Mouse (Mus musculus) frontal cortex, adult (tissue): Measurements from ENCODE around the gene Defb6.

Source experiments
- ATAC-seq: cut with Nextera tagmentation; 2 replicates; pipeline ENCODE4 v1.9.2; 2017; ENCODE audit warnings: mild to moderate bottlenecking, moderate library complexity, mixed read lengths; ENCODE audit not compliant: low TSS enrichment

The Defb6 gene

DNA sequence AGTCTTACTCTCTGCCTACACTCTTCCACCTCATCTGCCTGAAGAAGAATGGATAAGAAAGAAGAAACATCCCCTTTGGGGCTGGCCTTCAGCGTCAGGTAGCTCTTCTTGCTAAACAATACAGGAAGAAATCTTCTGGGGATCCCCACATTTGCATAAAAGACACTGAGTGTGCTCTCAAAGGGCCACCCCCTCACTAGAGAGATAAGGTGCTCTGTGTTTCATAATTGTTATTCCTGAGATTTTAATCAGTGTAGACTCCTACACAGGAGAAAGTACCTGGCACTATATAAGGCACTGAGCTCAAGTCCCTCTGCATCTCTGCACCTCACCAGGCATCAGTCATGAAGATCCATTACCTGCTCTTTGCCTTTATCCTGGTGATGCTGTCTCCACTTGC, at the start of gene Defb6:
Defb6 (plus strand) TSS at position 318 of the 400 bp plus-strand sequence.
- no peak for ATAC-seq

DNA sequence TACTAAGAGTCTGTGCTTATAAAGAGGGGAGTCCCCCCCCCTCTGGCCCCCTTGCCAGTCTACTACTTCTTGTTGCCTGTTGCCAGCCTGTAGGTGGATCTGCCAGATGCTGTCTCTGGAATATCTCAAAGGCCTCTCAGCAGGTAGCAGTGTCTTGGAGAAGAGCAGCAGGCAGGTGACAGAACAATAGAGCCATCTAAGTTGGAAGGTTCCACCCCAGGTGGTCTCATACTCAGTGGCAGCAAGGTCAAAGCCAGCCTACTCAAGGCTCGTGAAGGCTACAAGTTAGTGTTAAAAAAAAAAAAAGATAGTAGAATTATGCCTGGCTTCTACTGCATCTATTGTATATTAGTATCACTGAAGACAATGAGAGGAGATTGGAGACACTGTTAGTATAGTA, 12.8 kb downstream of the Defb6 start:
- no peak for ATAC-seq

DNA sequence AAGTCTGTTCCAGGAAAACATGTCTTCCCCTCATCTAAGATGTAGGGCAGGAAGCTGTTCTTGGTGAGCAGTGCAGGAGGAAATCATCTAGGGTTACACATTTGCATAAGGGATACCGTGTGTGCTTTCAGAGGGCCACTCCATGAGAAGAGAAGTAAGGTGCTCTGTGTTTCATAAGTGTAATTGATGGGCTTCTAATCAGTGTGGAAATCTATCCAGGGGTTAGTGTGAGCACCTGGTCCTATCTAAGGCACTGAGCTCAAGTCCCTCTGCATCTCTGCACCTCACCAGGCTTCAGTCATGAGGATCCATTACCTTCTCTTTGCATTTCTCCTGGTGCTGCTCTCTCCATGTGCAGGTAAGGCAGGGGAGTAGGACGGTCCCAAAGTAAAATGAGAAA, 14.3 kb downstream of the Defb6 start, which contains the start of gene Defb46:
Defb46 (plus strand) TSS at position 301 of the 400 bp plus-strand sequence.
- no peak for ATAC-seq

- ATAC-seq, result no peak
Measured at GRCm38 (mm10) chr8:19247280-19247679, 22.0 kb downstream of the Defb6 start, which contains the start of gene Defb5. TSS of gene Defb5 (plus strand) at chr8:19247580.

GRCm38 (mm10) chr8:19258136-19258535, 32.9 kb downstream of the Defb6 start:
- no peak for ATAC-seq

DNA sequence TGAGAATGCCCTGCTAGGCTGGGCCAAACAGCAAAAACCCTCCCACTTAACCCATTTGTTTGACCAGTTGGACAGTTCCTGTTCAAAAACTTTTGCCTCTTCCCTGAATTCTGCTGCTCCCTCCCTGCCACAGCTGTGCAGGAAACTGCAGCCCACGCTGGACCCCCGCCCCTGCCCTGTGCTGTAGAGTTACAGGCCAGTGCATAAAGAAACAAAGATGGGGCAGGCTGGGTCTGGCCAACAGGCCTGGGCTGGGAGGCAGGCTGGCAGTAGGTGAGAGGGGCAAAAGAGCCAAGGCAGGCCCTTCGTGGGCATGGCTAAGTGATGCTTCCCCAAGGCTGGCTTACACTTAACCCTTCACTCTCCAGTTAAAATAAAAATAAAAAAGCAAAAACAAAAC, 34.4 kb downstream of the Defb6 start:
- ATAC-seq, result no peak
